Mouse (Mus musculus): ENCODE measurements around the gene Kalrn. TPM values are rescaled to one million over a fixed set of nuclear protein-coding genes. Genes with fewer than 3 reads are reported as not detected.

Kalrn gene
- total and polyA plus RNA-seq, 2 experiments from 2014 or later: 19.4 to 44.5 TPM

- DNase-seq (ENCODE audit: low spot score): peak; percentile 75
Measured at GRCm38 (mm10) chr16:34331630-34332029, 241.7 kb downstream of the Kalrn start.

GRCm38 (mm10) chr16:34329876-34330275 is 243.5 kb downstream of the Kalrn start:
- TF ChIP-seq EP300 (IDR thresholded peaks at IDR 0.05; ENCODE audit: low read depth) (no peak), CTCF (IDR thresholded peaks at IDR 0.05; ENCODE audit: low read depth) (no peak)
- ATAC-seq (ENCODE audit: insufficient read depth, low read depth) (no peak), DNase-seq (ENCODE audit: low spot score) (no peak)
- Histone ChIP-seq H3K4me1 (ENCODE audit: control insufficient read depth, insufficient read depth) (peaks cover 35% of the 10 kb centered on the region), H3K27me3 (ENCODE audit: control insufficient read depth, insufficient read depth, low read length) (no peaks in the 10 kb centered on the region), H3K4me3 (ENCODE audit: low read depth, low read length) (no peak overlapping the region), H3K9ac (replicated peaks; ENCODE audit: low read depth, low read length) (no peak overlapping the region), H3K4me2 (ENCODE audit: low read depth, low read length) (no peak overlapping the region), H3K9me3 (replicated peaks; ENCODE audit: control insufficient read depth, low read length) (no peaks in the 10 kb centered on the region), H3K36me3 (replicated peaks; ENCODE audit: control insufficient read depth, insufficient read depth, low read length) (no peaks in the 10 kb centered on the region), H3K27ac (ENCODE audit: low read depth) (peak overlapping the region; percentile 59; the same call in 1 of the 2 replicates)
- 71% methylated on average over 9 of the region's 9 CpGs for whole genome bisulfite sequencing

More at GRCm38 (mm10) chr16:34331630-34332029, 241.7 kb downstream of the Kalrn start:
- H3K27me3 ChIP-seq (ENCODE audit: control insufficient read depth, insufficient read depth, low read length): no peaks in the 10 kb centered on the region
- no peak overlapping the region for H3K4me2 ChIP-seq (ENCODE audit: low read depth, low read length)
- no peak overlapping the region for H3K9ac ChIP-seq (replicated peaks; ENCODE audit: low read depth, low read length)
- peaks cover 35% of the 10 kb centered on the region for H3K4me1 ChIP-seq (ENCODE audit: control insufficient read depth, insufficient read depth)
- no peaks in the 10 kb centered on the region for H3K9me3 ChIP-seq (replicated peaks; ENCODE audit: control insufficient read depth, low read length)
- H3K4me3 ChIP-seq (ENCODE audit: low read depth, low read length): no peak overlapping the region
- 30% methylated on average over 5 of the region's 5 CpGs for WGBS
- no peaks in the 10 kb centered on the region for H3K36me3 ChIP-seq (replicated peaks; ENCODE audit: control insufficient read depth, insufficient read depth, low read length)
- TF ChIP-seq CTCF (IDR thresholded peaks at IDR 0.05; ENCODE audit: low read depth): no peak
- no peak for TF ChIP-seq EP300 (IDR thresholded peaks at IDR 0.05; ENCODE audit: low read depth)
- H3K27ac ChIP-seq (ENCODE audit: low read depth): peak overlapping the region; percentile 54
- ATAC-seq (ENCODE audit: insufficient read depth, low read depth): peak; percentile 87

- Histone ChIP-seq H3K9me3 (replicated peaks; ENCODE audit: control insufficient read depth, low read length) (no peaks in the 10 kb centered on the region), H3K27me3 (ENCODE audit: control insufficient read depth, insufficient read depth, low read length) (no peaks in the 10 kb centered on the region), H3K4me2 (ENCODE audit: low read depth, low read length) (peak overlapping the region; percentile 18; the same call in 1 of the 2 replicates), H3K4me3 (ENCODE audit: low read depth, low read length) (no peak overlapping the region), H3K27ac (ENCODE audit: low read depth) (peak overlapping the region; percentile 59; the same call in 1 of the 2 replicates), H3K9ac (replicated peaks; ENCODE audit: low read depth, low read length) (no peak overlapping the region), H3K36me3 (replicated peaks; ENCODE audit: control insufficient read depth, insufficient read depth, low read length) (no peaks in the 10 kb centered on the region), H3K4me1 (ENCODE audit: control insufficient read depth, insufficient read depth) (peaks cover 33% of the 10 kb centered on the region)
- no peak for ATAC-seq (ENCODE audit: insufficient read depth, low read depth)
- WGBS: 30% methylated on average over 12 of the region's 12 CpGs
- no peak for TF ChIP-seq EP300 (IDR thresholded peaks at IDR 0.05; ENCODE audit: low read depth)
- 0 out of 2 replicates have a peak, but pooled peaks have one; percentile 2 for TF ChIP-seq CTCF (IDR thresholded peaks at IDR 0.05; ENCODE audit: low read depth)
- DNase-seq (ENCODE audit: low spot score): no peak
Measured at GRCm38 (mm10) chr16:34329431-34329873, 243.9 kb downstream of the Kalrn start.

- H3K4me1 ChIP-seq (ENCODE audit: control insufficient read depth, insufficient read depth): peaks cover 27% of the 10 kb centered on the region
- WGBS: 61% methylated on average over 5 of the region's 5 CpGs
- DNase-seq (ENCODE audit: low spot score) (no peak), ATAC-seq (ENCODE audit: insufficient read depth, low read depth) (no peak)
- no peak for TF ChIP-seq EP300 (IDR thresholded peaks at IDR 0.05; ENCODE audit: low read depth)
- TF ChIP-seq CTCF (IDR thresholded peaks at IDR 0.05; ENCODE audit: low read depth): no peak
- H3K4me3 ChIP-seq (ENCODE audit: low read depth, low read length): no peak overlapping the region
- H3K4me2 ChIP-seq (ENCODE audit: low read depth, low read length): no peak overlapping the region
- H3K9me3 ChIP-seq (replicated peaks; ENCODE audit: control insufficient read depth, low read length): no peaks in the 10 kb centered on the region
- H3K36me3 ChIP-seq (replicated peaks; ENCODE audit: control insufficient read depth, insufficient read depth, low read length): no peaks in the 10 kb centered on the region
- no peak overlapping the region for H3K27ac ChIP-seq (ENCODE audit: low read depth)
- H3K27me3 ChIP-seq (ENCODE audit: control insufficient read depth, insufficient read depth, low read length): no peaks in the 10 kb centered on the region
- no peak overlapping the region for H3K9ac ChIP-seq (replicated peaks; ENCODE audit: low read depth, low read length)
Measured at GRCm38 (mm10) chr16:34327890-34328289, 245.4 kb downstream of the Kalrn start.

GRCm38 (mm10) chr16:34325869-34326268 is 247.5 kb downstream of the Kalrn start:
- 63% methylated on average over 3 of the region's 3 CpGs for WGBS
- Histone ChIP-seq H3K4me1 (ENCODE audit: control insufficient read depth, insufficient read depth) (peaks cover 16% of the 10 kb centered on the region), H3K27ac (ENCODE audit: low read depth) (no peak overlapping the region), H3K36me3 (replicated peaks; ENCODE audit: control insufficient read depth, insufficient read depth, low read length) (no peaks in the 10 kb centered on the region), H3K27me3 (ENCODE audit: control insufficient read depth, insufficient read depth, low read length) (no peaks in the 10 kb centered on the region), H3K9ac (replicated peaks; ENCODE audit: low read depth, low read length) (no peak overlapping the region), H3K4me3 (ENCODE audit: low read depth, low read length) (no peak overlapping the region), H3K4me2 (ENCODE audit: low read depth, low read length) (no peak overlapping the region), H3K9me3 (replicated peaks; ENCODE audit: control insufficient read depth, low read length) (no peaks in the 10 kb centered on the region)
- no peak for DNase-seq (ENCODE audit: low spot score)
- ATAC-seq (ENCODE audit: insufficient read depth, low read depth): no peak
- TF ChIP-seq EP300 (IDR thresholded peaks at IDR 0.05; ENCODE audit: low read depth) (no peak), CTCF (IDR thresholded peaks at IDR 0.05; ENCODE audit: low read depth) (no peak)

- no peaks in the 10 kb centered on the region for H3K36me3 ChIP-seq (replicated peaks; ENCODE audit: control insufficient read depth, insufficient read depth, low read length)
- TF ChIP-seq EP300 (IDR thresholded peaks at IDR 0.05; ENCODE audit: low read depth) (no peak), CTCF (IDR thresholded peaks at IDR 0.05; ENCODE audit: low read depth) (no peak)
- DNase-seq (ENCODE audit: low spot score): no peak
- WGBS: 93% methylated on average over 4 of the region's 4 CpGs
- no peak overlapping the region for H3K4me2 ChIP-seq (ENCODE audit: low read depth, low read length)
- ATAC-seq (ENCODE audit: insufficient read depth, low read depth): no peak
- H3K4me3 ChIP-seq (ENCODE audit: low read depth, low read length): no peak overlapping the region
- peaks cover 16% of the 10 kb centered on the region for H3K4me1 ChIP-seq (ENCODE audit: control insufficient read depth, insufficient read depth)
- no peak overlapping the region for H3K27ac ChIP-seq (ENCODE audit: low read depth)
- no peaks in the 10 kb centered on the region for H3K9me3 ChIP-seq (replicated peaks; ENCODE audit: control insufficient read depth, low read length)
- no peaks in the 10 kb centered on the region for H3K27me3 ChIP-seq (ENCODE audit: control insufficient read depth, insufficient read depth, low read length)
- H3K9ac ChIP-seq (replicated peaks; ENCODE audit: low read depth, low read length): no peak overlapping the region
Measured at GRCm38 (mm10) chr16:34325161-34325560, 248.2 kb downstream of the Kalrn start.

Data from heart, postnatal 0 days (tissue).